Mouse (Mus musculus): ENCODE measurements at regions not wholly inside any gene's neighbourhood (a gene's known extent, or its start where the extent isn't known, plus 50 kb on each side); places are given as distances from the start of the nearest gene placed in this dataset.
A peak's percentile ranks its signal among the peaks of the same experiment; 100 is the strongest.

DNA sequence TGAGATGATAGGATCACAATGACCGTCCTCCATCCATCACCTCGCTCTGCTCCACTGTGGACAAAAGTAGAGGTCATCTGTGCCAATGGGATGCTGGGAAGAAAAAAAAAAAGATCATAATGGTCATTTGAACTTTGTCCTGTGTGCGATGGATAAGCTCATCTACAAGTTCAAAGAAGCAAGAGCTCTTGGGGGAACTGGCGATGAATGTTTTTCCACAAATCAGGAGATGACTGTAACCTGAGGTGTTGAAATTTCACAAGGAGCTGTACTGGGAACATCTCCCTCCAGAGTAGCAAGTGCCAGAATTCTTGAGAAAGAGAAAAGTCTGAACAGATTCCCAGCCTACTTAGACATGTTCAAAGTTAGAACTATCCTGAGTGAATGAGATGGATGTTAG is 287.0 kb downstream of the Tns3 start:
- intact Hi-C loops (cut with DNase I): no loop called here
- no peak for DNase-seq

DNA sequence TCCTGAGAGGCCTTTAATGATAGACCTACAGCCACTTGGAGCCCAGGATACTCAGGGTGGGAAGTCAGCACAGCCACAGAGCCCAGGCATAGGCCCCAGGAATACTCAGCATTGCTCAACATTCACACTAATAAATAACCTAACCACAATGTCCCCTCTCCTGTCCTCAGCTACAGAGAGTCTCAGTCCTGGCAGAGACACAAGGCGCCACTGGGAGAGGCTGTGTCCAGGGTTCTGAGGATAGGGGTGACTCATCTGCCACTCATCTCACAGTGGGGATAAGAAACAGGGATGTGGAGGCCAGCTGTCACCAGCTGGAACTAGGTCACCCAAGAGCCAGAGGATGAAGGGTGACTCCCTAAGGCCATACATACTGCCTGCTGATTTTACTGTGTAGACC is 298.8 kb downstream of the Tns3 start:
- peak; percentile 9 to 15 for DNase-seq
- intact Hi-C loops (cut with DNase I): no loop called here

DNA sequence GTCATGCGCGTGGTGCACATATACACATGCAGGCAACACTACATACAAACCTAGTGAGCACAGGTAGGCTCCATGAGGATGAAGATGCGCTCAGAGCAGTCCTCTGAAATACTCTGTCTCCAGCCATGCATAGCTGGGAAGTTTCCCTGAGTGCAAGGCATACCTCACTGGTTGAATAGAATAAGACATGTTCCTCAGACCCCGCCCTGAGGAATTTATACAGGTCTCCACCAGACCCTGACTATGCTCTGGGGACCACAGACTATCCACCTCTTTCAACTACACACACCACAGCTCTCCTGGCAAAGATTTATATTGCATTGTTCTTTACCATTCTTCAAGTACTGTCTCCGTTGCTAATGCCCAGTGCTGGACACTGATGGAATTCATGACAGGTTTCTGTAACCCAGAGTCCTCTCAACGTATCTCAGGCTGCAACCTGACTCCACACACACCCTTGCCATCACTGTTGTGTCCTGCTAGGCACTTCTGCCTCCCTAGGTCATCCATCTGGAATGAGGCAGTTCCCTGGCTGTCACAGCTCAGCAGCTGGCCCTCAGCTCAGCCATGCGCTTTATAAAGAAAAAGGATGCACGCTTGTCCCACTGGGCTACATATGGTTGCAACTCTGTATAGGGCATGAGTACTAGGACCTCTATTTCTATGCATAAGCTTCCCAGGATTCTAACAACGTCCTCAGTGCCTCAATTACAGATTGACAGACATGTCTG is 299.5 kb downstream of the Tns3 start:
- DNase-seq: no peak
- intact Hi-C loops (cut with DNase I): no loop called here

DNA sequence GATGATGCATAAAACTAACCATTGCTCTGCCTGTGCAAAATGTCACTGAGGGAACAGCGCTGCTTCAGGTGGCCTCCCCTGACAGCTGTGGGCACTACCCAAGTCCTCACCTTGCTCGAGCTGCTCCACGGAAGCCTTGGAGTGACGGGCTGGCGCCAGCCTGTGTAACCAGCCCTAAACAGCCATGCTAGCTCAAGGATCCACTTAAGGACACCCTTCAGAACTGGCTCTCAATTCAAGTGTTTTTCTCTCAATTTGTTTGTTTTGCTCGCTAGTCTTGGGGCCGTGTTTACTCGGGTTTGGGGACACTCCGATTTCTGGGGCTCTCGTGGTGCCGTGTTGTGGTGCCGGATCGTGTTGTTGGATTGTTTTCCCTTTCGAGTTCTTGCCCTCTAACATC is 319.4 kb downstream of the Tns3 start:
- intact Hi-C loops (cut with DNase I): no loop called here
- no peak for DNase-seq

DNA sequence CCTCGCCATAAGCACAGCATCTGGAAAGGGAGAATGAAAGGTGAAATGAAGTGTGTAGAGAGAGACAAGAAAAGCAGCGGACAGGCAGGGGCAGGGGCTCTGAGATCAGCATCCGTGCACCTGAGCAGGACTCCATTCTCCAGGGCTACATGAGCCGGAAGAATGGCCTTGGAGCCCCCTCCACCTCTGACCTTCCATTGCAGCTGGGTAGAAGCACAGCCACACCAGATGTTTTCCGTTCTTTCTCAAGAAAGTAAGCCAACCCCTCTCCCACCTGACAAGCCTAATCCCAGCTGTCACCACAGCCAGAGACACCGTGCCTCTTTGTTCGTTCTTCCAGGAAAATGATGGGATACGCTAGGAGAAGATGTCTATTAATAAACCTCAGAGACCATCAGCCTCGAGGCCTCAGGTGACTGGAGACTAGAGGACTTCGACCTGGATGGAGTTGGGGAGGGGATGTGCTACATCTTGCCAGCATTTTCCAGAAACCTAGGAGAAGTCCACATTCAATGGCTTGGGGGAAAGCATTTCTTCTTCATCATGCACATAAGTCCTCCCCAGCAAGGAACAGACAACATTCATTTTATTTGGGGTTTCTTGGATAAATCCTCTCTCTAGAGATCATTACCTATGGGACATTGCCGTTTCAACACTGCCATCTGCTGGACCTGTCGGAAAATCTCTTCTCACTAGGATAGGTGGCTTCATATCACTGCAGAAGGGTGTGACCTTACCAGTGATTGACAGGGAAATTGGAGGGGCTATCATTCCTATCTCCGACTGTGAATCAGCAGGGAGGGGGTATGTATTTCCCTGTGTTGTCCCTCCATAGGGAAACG is 361.8 kb downstream of the Tns3 start:
- DNase-seq: peak; percentile 30 to 44
- intact Hi-C loops (cut with DNase I): loop anchor here (2.0 kb wide), 1 partner anchor 1092 kb away; no protein-coding TSS in a partner anchor

DNA sequence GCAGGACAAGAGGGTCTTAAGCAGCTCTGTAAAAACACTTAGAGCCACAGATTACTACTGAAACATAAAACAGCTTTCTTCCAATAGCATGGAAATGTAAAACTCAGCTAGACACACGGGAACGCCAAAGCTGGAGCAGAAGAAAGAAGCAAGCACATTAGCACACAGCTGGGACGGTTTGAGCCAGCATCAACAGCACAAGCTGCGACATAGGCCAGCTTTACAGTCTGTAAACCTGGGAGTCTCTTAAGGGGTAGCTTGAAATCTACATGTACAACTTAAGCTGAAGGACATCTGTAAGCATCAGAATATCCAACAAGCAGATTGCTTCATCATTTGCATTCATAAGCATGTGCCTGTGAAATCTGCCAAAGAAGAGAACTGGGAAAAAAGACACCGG is 366.9 kb downstream of the Tns3 start:
- DNase-seq: no peak
- intact Hi-C loops (cut with DNase I): no loop called here

DNA sequence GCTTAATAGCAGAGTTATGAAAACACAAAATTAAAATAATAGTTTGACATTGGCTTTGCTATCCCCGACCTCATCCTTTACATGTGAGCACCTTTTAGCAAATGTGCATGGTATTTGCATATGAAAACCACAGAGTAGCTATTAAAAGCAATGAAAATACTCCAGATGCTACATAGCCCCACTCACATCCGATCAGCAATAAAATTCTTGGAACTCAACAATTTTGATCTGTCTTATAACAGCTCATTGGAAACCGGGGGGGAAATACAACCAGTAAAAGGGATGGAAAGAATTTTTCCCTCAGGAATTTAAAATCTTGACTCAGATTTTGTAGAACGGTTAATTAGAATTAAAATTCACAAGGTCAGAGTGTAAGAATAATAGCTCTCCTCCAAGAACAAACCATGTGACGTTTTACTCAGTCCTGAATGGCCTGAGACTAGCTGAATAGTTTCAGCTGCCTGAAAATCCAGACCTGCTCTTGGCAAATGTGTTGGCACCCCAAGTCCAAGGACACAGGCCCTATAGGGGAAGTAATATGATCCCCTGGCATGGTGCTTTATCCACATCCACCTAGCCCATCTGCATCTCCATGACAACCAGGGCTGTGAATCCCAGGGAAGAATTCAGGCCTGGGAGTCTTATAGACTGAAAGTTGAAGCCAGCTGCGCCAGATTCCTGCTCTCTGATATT is 370.9 kb downstream of the Tns3 start:
- intact Hi-C loops (cut with DNase I): no loop called here
- DNase-seq: no peak

DNA sequence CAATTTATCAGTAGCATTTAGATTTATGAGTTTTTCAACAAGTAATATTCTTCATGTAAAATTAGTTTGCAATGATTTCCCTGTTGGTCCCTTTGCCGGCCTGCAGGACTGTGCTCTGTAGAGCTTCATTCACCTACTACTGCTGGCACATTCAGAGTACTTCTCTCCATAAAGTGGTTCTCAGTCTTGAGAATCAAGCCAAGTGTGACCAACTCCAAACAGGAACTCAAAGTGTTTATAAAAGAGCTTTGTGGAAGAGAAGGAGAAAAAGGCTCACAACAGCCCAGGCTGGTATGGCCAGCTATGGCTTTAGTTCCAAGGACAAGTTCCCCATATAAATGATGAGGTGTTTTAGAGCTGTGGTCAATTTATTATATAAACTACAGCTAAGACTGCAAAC is 379.1 kb downstream of the Tns3 start:
- DNase-seq: no peak
- intact Hi-C loops (cut with DNase I): no loop called here

DNA sequence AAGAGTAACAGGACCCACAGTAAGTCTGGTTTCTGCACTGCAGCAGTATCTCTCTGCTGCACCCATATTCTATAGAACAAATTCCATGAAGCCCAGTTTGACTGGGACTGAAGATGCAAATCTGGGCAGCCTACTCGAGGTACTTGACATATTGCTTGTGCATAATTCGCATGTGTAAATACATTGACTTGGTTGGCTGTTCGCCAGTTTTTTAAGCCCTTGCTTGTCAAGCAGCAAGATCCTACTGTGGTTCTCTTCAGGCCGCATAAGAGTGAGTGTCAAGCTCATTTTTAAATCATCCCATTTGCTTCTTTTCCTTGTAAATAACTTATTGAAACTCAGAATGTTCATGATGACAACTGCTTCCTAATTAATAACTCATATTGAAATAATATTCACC is 389.1 kb downstream of the Tns3 start:
- intact Hi-C loops (cut with DNase I): no loop called here
- DNase-seq: no peak

DNA sequence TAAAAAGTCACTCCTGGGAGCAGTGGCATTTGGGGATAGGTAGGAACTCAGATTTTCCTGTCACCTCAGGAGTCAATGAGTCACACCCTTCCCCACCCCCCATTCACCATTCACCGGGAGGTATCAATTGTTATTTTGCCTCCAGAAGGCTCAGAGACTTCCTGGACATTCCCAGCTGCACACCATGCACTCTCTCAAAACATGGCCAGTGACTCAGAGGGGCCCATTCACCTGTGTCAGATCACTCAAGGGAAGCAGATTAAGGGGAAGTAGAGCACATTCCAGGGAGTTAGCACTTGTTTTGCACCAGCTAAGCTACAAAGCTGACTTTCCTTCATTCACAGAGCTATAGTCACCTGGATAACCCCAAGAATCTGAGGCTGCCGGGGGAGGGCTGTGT is 395.2 kb downstream of the Tns3 start:
- intact Hi-C loops (cut with DNase I): no loop called here
- no peak for DNase-seq

DNA sequence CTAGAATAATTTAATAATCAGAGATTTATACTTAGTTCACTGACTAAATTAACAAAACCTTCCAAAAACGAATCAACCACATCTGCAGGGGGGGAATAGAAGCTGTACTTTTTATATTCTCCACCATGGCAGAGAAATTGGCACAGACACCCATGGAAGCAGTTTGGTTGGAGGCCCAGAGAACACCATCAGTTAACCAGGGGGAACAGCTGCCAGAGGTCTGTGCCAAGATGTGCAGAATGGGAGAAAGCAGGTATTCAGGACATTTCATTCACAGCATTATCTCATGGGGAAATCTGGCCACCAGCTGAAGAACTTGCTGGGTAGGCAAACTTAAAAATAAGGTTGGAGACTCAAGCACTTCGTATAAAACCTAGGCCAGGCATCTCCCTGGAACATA is 410.3 kb downstream of the Tns3 start:
- no peak for DNase-seq
- intact Hi-C loops (cut with DNase I): no loop called here

DNA sequence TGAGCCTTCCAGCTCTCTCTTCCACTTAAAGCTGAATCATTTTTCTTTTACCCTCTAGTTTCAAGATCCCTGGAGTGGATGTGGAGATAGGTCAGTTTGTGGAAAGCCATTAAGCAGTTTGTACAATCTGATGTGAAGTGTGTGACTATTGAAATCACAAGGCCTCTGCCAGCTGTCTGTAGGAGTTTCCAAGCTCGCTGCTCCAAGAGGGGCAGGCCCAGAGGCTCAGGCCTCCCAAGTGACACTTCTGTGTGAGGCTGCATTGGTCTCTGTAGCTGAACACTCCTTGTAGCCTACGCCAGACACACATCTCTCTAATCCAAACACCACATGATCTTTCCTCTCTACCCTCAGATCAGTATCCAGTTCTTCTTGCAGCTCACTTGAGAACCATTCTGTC is 413.0 kb downstream of the Tns3 start:
- intact Hi-C loops (cut with DNase I): no loop called here
- DNase-seq: no peak

DNA sequence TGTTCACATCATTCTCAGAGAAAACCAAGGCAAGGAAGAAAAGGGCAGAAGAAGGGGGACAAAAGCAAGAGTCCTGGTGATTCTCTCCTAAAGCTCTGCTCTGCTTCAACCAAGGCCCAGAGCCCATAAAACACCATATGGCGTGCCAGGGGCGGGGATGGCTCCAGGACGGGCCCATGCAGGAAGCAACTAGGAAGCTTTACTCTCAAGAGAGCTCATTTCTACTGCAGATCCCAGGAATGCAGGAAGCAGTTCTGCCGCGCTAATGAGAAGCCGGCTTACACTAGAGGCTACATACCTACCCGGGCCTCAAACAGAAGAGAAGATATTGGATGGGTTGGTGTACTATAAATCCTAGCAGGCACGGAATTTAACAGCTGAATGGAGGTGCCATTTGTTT is 414.9 kb downstream of the Tns3 start:
- intact Hi-C loops (cut with DNase I): loop anchor here (10.0 kb wide), 2 partner anchors 115 to 315 kb away; no protein-coding TSS in a partner anchor

DNA sequence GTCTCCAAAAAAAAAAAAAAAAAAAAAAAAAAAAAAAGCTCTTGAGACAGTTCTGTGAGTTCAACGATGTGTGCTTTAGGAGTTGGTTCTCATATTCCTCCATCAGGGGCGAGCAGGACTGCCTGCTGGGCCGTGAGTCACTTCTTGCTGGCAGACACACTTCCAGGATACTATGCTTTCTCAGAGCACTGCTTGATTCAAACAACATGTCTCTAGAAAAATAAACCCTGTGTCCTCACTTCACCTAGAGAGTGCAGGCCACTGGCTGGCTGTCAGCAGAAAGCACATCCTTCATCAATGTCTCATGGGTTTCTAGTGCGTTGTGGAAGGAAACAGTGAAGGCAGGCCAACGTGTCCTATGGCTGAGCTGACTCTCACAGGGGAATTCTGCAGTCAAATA is 416.8 kb downstream of the Tns3 start:
- intact Hi-C loops (cut with DNase I): loop anchor here (10.0 kb wide), 2 partner anchors 113 to 313 kb away; no protein-coding TSS in a partner anchor
- DNase-seq: peak in 1 of 2 experiments; percentile 39

More for the DNA sequence above, 414.9 kb downstream of the Tns3 start:
- DNase-seq: no peak

DNA sequence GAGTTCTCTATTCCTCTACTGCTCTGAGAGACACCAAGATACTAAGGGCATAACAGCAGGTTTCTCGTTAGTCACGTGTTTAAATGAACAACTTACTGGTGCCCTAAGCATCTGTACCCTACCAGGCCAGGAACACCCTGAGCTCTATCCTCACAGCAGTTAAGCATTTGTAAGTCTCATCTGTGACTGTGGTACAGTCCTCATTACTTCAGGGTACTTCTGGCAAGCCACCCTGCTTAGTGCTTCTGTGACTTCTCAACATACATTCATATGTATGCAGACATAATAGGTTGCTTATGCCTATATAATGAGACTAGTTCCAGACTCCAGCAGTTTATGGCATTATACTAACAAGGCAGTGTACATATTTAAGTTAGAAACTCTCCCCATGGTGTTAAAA is 417.3 kb downstream of the Tns3 start:
- intact Hi-C loops (cut with DNase I): loop anchor here (10.0 kb wide), 2 partner anchors 112 to 312 kb away; no protein-coding TSS in a partner anchor

DNA sequence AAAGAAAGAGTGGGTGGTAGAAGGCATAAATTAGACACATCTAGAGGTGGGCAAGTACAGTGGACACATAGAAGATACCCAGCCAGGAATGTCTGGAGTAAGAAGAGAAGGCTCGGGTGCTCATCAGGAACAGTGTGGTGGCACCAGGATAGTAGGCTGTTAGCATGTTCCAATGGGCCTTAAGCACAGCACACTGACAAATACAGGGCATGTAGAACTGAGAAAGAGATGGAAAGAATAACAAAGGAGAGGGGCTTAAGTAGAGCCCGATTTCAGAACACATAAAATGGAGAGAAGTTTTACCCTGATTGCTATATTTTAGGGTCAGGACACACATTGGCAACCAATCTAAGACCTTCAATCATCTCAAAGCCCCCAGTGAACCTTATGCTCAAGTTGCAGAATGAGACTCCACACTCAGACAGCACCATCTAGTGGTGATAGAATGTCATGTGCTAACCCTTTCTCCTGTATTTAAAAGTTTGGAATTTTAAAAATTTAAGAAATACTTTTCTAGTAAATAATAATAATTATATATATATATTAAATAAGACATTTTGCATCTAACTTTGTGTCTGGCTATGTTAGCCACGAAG is 418.8 kb downstream of the Tns3 start:
- intact Hi-C loops (cut with DNase I): loop anchor here (1.0 to 10.0 kb wide), 3 partner anchors 111 to 1034 kb away; no protein-coding TSS in a partner anchor
- DNase-seq: no peak

More for the DNA sequence above, 417.3 kb downstream of the Tns3 start:
- DNase-seq: no peak

DNA sequence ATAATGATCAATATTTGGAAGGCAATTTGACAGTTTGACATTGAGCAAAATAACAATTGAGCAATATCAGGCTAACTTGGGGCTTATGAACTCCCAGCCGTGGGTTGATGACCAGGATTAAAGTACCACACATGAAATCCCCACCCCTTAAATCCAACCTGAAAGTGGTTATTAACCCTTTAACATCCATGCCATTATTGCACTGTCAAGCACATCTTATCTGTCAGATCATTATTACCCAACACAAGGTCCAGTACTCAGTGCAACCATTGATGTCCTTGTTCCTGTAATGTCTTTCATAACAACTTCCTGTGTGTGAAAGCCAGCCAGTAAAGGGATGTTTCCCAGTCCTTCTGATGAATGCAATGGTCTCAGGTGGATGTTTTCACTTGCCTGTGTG is 425.8 kb downstream of the Tns3 start:
- intact Hi-C loops (cut with DNase I): no loop called here
- no peak for DNase-seq

DNA sequence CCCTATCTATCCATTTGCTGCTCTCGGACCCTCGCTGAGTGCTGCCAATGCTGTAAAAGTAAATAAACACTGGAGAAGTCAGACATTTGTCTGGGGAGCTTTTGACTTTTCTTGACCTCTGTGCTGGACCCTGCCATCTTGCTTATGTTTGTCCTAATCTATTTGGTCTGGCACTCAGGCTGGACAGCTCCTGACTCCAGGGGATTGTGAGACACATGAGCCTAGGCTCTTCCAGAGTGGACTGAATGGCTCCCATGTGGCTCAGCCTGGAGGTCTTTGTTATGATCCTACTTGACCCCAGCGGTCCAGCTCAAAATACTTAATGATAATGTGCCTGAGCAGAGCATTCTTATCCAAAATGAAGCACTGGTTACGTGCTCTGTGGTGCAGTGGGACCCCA is 426.8 kb downstream of the Tns3 start:
- intact Hi-C loops (cut with DNase I): no loop called here
- no peak for DNase-seq

DNA sequence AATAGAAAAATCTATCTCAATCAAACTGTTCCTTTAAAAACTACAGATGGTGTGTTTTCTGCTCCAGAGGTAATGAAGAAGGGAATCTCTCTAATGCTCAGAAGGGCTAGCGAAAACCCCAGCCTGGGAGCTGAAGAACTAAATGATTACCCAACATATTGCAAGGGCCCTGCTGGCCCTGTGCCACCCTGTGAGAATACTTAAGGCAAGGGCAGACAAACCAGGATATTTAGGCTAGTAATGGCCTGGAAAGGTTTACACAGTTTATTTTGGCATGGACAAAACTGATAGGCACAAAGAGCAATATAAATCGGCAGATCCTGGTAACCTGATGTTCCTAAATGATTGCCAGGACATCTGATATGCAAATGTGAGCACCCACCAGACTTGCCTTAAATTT is 428.3 kb downstream of the Tns3 start:
- no peak for DNase-seq
- intact Hi-C loops (cut with DNase I): no loop called here

DNA sequence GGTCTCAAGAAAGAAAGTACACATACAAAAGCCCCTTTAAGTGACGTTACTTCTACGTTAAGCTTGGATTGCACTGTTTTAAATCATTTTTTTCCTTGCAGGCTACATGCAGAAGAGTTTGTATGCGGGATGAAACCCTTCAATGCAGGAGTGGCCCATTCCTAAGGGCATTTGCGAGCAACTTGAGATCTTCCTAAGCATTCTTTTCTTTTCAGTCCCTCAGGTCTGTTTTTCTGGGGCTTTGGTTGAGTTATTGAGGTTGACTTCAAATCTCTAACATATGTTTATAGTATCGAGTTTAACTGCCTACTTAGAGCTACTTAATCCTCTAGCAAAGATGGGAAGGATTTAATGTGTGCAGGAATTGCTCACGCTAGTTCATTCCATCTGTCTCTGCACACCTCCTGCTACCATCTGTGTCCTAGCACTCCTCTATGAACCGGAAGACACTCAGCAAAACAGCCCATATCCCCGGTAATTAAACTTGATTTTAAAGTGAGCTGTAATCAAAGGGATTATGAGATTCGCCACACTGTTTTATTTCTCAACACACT is 431.6 kb downstream of the Tns3 start:
- no peak for DNase-seq
- intact Hi-C loops (cut with DNase I): no loop called here

All from heart, postnatal 36 days (tissue).